Mouse (Mus musculus): ENCODE data around the gene Usp8.

GRCm38 (mm10) chr2:126775951-126776350 is 68.8 kb downstream of the Usp8 start:
- no peak for TF ChIP-seq MXI1 (IDR thresholded peaks at IDR 0.05; ENCODE audit: low read depth, low read length)
- TF ChIP-seq POLR2A (IDR thresholded peaks at IDR 0.05; ENCODE audit: control insufficient read depth in 1 of 2, insufficient read depth in 1 of 2, low read depth in 1 of 2, low read length in 2 of 2, poor library complexity in 1 of 2): no peak
- no peak for TF ChIP-seq CTCF (IDR thresholded peaks at IDR 0.05 in 2 of 3, conservative IDR thresholded peaks at IDR 0.05 in 1 of 3; ENCODE audit: control insufficient read depth in 1 of 3, insufficient read depth in 1 of 3, low read depth in 2 of 3, low read length in 3 of 3, poor library complexity in 1 of 3, severe bottlenecking in 1 of 3)
- no peak for TF ChIP-seq MYB (IDR thresholded peaks at IDR 0.05; ENCODE audit: low read depth, low read length)
- TF ChIP-seq ZNF384 (IDR thresholded peaks at IDR 0.05; ENCODE audit: low read depth, low read length): no peak
- TF ChIP-seq NELFE (IDR thresholded peaks at IDR 0.05; ENCODE audit: low read depth, low read length): no peak
- TF ChIP-seq TCF12 (IDR thresholded peaks at IDR 0.05; ENCODE audit: low read depth, low read length): no peak
- no peak for TF ChIP-seq USF1 (IDR thresholded peaks at IDR 0.05; ENCODE audit: low read depth, low read length)
- TF ChIP-seq ETS1 (IDR thresholded peaks at IDR 0.05; ENCODE audit: low read depth, low read length): no peak
- TF ChIP-seq ELF1 (IDR thresholded peaks at IDR 0.05; ENCODE audit: low read depth, low read length): no peak
- TF ChIP-seq MYC (IDR thresholded peaks at IDR 0.05; ENCODE audit: low read depth, low read length): no peak
